Mouse (Mus musculus) erythroblast, embryonic 14.5 days (primary cell): ENCODE results near the gene Rreb1. TPM values are rescaled to one million over a fixed set of nuclear protein-coding genes. Genes with fewer than 3 reads are reported as not detected.

Experiments
- H3K27me3 ChIP-seq: 2 replicates; pipeline ENCODE4 v1.6.1; 2012; ENCODE audit warnings: inconsistent platforms; ENCODE audit not compliant: control insufficient read depth
- H3K36me3 ChIP-seq: 2 replicates; pipeline ENCODE4 v1.6.1; 2012; ENCODE audit warnings: mild to moderate bottlenecking, inconsistent platforms; ENCODE audit not compliant: control insufficient read depth
- H3K4me1 ChIP-seq: 2 replicates; pipeline ENCODE4 v1.6.1; 2012; ENCODE audit warnings: inconsistent platforms; ENCODE audit not compliant: control insufficient read depth
- H3K4me3 ChIP-seq: replicated peaks from 2 replicates; pipeline ENCODE3; 2012; ENCODE audit warnings: moderate library complexity, mild to moderate bottlenecking, inconsistent platforms
- H3K9me3 ChIP-seq: 2 replicates; pipeline ENCODE4 v1.6.1; 2012; ENCODE audit warnings: low read length, inconsistent platforms, mixed read lengths; ENCODE audit not compliant: control insufficient read depth
- GATA1 ChIP-seq: IDR thresholded peaks from 2 replicates; pipeline ENCODE4 v1.6.1; 2012; ENCODE audit warnings: low read length, inconsistent platforms, mixed read lengths
- TAL1 ChIP-seq: IDR thresholded peaks from 3 replicates; pipeline ENCODE4 v1.6.1; 2012; ENCODE audit warnings: low read length, inconsistent platforms, mixed read lengths
- polyA plus RNA-seq: library from polyadenylated mRNA; stranded (reverse); fragments of >175 nt; gene quantifications from 2 replicates; pipeline ENCODE4 v1.2.3, GENCODE M21; 2012

Rreb1 gene
- polyA plus RNA-seq, 1 experiment: 0.60 TPM

DNA sequence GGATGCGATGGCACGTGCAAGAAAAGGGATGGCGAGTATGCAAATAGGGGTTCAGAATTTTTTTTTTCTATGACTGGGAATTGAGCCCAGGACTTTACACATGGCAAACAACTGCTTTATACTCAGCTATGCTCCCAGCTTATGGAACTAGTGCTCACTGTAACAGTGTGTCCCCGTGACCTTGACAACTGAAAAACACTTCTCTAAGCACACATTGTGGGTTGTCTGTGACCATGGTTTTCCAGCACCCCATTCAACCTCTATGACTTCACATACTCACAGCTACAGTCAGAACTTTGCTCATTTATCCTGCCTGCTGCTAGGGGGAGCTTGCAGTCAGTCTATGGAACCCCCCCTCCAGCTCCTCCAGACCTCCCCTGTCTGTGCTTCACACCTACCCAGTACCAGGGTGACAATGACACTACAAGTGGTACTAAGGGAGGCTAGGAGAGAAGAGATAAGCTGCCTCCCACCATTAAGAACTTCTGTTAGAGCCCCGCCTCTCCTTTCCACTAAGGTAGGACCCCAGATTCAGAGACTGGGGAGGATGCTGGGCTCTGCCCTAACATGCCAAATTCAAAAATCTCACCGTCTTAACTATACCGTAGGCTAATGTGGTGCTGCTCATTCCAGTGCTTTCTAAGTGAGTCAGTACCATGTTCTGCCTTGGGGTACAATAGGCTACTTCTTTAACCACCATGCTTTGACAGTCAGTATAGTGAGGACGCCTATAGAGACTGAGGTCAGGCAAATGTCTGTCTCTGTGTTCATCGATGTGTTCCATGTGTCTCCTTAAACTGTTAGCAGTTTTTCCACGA lies 145.7 kb downstream of the Rreb1 start:
- H3K9me3 ChIP-seq: no peaks in the 10 kb centered on the region
- no peak for TF ChIP-seq TAL1
- TF ChIP-seq GATA1: no peak
- peaks cover 75% of the 10 kb centered on the region for H3K36me3 ChIP-seq
- no peaks in the 10 kb centered on the region for H3K4me1 ChIP-seq
- no peak overlapping the region for H3K4me3 ChIP-seq
- no peaks in the 10 kb centered on the region for H3K27me3 ChIP-seq

GRCm38 (mm10) chr13:37924461-37924948 lies 146.3 kb downstream of the Rreb1 start:
- Histone ChIP-seq H3K4me1 (no peaks in the 10 kb centered on the region), H3K4me3 (no peak overlapping the region), H3K9me3 (no peaks in the 10 kb centered on the region), H3K36me3 (peaks cover 76% of the 10 kb centered on the region), H3K27me3 (no peaks in the 10 kb centered on the region)
- TF ChIP-seq GATA1 (no peak), TAL1 (no peak)

DNA sequence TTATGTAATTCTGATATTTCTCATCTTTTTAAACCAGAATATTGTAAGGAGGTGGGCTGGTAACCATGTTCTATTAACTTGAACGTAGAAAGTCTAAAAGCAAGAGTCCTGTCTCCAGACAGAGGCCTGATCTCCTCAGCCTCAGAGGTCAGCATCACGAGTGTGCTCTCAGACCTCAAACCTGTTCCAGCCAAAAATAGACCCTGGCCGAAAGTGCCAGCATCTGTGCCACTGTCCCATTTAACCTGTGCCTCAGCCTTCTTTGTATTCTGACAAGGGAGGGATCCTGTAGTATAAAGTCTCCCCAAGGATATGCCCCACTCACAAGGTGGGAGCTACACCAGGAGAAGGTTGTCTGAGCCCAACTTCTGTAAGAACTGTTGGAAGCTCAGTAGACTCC lies 148.2 kb downstream of the Rreb1 start:
- no peaks in the 10 kb centered on the region for H3K27me3 ChIP-seq
- H3K36me3 ChIP-seq: peaks cover 78% of the 10 kb centered on the region
- H3K9me3 ChIP-seq: no peaks in the 10 kb centered on the region
- no peaks in the 10 kb centered on the region for H3K4me1 ChIP-seq
- TF ChIP-seq TAL1 (no peak), GATA1 (no peak)
- no peak overlapping the region for H3K4me3 ChIP-seq

DNA sequence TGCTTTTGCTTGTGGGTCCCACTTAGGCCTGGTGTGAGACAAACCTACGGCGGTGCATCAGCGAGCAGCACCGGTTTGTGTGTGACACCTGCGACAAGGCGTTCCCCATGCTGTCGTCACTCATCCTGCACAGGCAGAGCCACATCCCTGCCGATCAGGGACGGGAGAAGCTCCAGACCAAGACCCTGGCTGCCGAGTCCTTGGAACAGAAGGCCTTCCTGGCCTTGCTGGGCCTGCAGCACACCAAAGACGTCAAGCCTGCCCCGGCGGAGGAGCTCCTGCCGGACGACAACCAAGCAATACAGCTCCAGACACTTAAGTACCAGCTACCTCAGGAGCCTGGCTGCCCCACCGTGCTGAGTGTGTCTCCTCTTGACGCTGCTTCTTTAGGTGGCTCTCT lies 151.3 kb downstream of the Rreb1 start:
- Histone ChIP-seq H3K36me3 (peaks cover 76% of the 10 kb centered on the region), H3K4me3 (no peak overlapping the region), H3K27me3 (no peaks in the 10 kb centered on the region), H3K9me3 (no peaks in the 10 kb centered on the region), H3K4me1 (no peaks in the 10 kb centered on the region)
- TF ChIP-seq GATA1 (no peak), TAL1 (no peak)

DNA sequence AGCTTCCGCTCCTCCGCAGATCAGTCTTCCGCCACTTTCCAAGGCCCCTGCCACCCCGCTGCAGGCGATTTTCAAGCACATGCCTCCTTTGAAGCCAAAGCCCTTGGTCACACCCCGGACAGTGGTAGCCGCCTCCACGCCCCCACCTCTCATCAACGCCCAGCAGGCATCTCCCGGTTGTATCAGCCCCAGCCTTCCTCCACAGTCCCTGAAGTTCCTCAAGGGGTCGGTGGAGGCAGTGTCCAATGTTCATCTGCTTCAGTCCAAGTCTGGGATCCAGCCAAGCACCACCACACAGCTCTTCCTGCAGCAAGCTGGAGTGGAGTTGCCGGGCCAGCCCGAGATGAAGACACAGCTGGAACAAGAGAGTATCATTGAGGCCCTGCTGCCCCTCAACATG lies 151.9 kb downstream of the Rreb1 start:
- H3K36me3 ChIP-seq: peaks cover 76% of the 10 kb centered on the region

DNA sequence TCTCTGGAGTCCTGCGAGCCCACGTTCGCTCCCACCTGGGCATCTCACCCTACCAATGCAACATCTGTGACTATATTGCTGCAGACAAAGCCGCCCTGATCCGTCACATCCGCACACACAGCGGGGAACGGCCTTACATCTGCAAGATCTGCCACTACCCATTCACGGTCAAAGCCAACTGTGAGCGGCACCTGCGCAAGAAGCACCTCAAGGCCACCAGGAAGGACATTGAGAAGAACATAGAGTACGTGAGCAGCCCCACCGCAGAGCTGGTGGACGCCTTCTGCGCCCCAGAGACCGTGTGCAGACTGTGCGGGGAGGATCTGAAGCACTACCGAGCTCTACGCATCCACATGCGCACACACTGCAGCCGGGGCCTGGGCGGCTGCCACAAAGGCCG lies 152.4 kb downstream of the Rreb1 start:
- H3K4me1 ChIP-seq: no peaks in the 10 kb centered on the region
- H3K36me3 ChIP-seq: peaks cover 80% of the 10 kb centered on the region
- H3K27me3 ChIP-seq: no peaks in the 10 kb centered on the region
- TF ChIP-seq TAL1: no peak
- H3K9me3 ChIP-seq: no peaks in the 10 kb centered on the region
- no peak overlapping the region for H3K4me3 ChIP-seq

More for the DNA sequence above, 151.9 kb downstream of the Rreb1 start:
- TF ChIP-seq GATA1: no peak
- no peak for TF ChIP-seq TAL1
- Histone ChIP-seq H3K4me1 (no peaks in the 10 kb centered on the region), H3K9me3 (no peaks in the 10 kb centered on the region), H3K4me3 (no peak overlapping the region), H3K27me3 (no peaks in the 10 kb centered on the region)

- Histone ChIP-seq H3K27me3 (no peaks in the 10 kb centered on the region), H3K4me3 (no peak overlapping the region), H3K36me3 (peaks cover 79% of the 10 kb centered on the region), H3K4me1 (no peaks in the 10 kb centered on the region), H3K9me3 (no peaks in the 10 kb centered on the region)
- TF ChIP-seq GATA1 (no peak), TAL1 (no peak)
These were observed 153.2 kb downstream of the Rreb1 start for GRCm38 (mm10) chr13:37931210-37931922.

GRCm38 (mm10) chr13:37934075-37934474 lies 155.9 kb downstream of the Rreb1 start:
- no peaks in the 10 kb centered on the region for H3K9me3 ChIP-seq
- no peaks in the 10 kb centered on the region for H3K27me3 ChIP-seq
- no peak overlapping the region for H3K4me3 ChIP-seq
- H3K4me1 ChIP-seq: no peaks in the 10 kb centered on the region
- TF ChIP-seq TAL1: no peak
- peaks cover 68% of the 10 kb centered on the region for H3K36me3 ChIP-seq

GRCm38 (mm10) chr13:37934920-37935319 lies 156.7 kb downstream of the Rreb1 start:
- H3K9me3 ChIP-seq: no peaks in the 10 kb centered on the region
- no peak overlapping the region for H3K4me3 ChIP-seq
- H3K36me3 ChIP-seq: peaks cover 60% of the 10 kb centered on the region
- no peak for TF ChIP-seq GATA1
- TF ChIP-seq TAL1: no peak
- H3K27me3 ChIP-seq: no peaks in the 10 kb centered on the region
- no peaks in the 10 kb centered on the region for H3K4me1 ChIP-seq
